Mouse (Mus musculus): Measurements from ENCODE around the gene Desi2.
"Not testable (repeated sequence)": the region's sequence is repeated elsewhere in the genome, so short reads cannot be mapped to it uniquely, and the experiment has no call there.

DNA sequence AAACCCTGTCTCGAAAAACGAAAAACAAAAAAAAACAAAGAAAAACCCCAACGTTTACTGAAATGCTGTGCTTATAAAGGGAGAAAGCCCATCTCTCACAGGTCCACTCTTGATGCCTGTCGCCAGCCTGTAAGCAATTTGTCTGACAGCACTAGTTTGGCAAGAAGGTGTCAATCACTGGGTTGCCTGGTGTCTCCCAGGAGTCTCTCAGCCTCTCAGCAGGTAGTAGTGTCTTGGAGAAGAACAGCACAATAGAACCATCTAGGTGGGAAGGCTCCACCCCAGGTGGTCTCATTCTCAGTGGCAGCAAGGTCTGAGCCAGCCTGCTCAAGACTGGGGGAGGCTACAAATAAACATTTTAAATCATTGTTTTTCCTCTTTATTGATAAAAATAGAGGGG, 20.6 kb downstream of the Desi2 start:
- TF ChIP-seq CTCF (IDR thresholded peaks at IDR 0.05; ENCODE audit: control insufficient read depth, insufficient read depth, insufficient read length); MYOG (IDR thresholded peaks at IDR 0.05; ENCODE audit: control insufficient read depth, extremely low read depth, insufficient read length); USF1 (IDR thresholded peaks at IDR 0.05; ENCODE audit: low read depth); MAX (IDR thresholded peaks at IDR 0.05); MYOD1 (IDR thresholded peaks at IDR 0.05; ENCODE audit: control insufficient read depth, insufficient read length, low read depth); CEBPB (IDR thresholded peaks at IDR 0.05; ENCODE audit: low read depth); FOSL1 (IDR thresholded peaks at IDR 0.05; ENCODE audit: insufficient read depth, low read length, poor library complexity, severe bottlenecking): not testable (repeated sequence)
